Comparison of ENCODE assay signal across 8 mouse cellular contexts in the genomic region with DNA sequence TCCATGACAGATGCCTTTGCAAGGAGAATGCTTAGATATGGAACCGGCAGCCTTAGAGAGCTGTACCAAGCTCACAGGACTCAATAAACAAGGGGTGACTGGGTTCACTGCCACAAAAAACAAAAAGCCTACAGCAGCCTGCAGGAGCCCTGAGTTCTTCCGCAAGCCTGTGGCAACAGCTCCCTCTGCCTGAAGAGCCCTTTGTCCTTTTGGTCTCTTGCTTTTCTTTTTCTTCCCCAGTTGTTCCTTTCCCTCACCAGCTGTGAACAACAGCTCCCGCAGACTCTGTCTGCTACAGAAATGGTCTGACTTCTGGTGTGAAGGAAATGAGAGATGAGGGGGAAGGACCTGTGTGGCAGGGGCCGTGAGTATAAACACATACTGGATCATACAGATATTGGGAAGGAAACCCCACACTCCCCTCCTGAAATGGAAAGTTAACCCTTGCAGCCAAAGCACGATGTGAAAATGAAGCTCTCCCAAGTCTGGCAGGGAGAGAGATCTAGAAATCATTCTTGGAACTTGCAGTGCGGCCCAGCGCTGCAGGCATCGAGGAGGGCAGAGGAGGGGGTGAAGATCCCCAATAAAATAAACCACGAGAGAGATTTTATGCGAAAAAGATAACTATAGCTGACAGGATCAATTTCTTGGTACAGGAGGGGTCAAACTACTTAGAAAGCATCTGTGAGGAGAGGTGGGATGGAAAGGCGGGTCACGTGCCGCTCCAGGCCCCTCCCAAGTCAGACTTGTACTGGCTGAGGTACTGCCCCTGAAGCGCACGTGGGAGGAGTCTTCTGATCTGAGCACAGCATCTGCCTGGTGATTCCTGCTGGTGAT.
DNase-seq lines count a peak whose midpoint lies in the region; ATAC-seq and TF ChIP-seq lines count a peak whose summit lies in the region.

No protein-coding gene starts in this region.

- peak; percentile 32; the same call in 1 of the 2 replicates for TF ChIP-seq CTCF in liver, adult 2 months (IDR thresholded peaks at IDR 0.05; ENCODE audit: low read depth, low read length)
- TF ChIP-seq CTCF in midbrain, postnatal 0 days (IDR thresholded peaks at IDR 0.05), result peak; percentile 70

- H3K9ac ChIP-seq in liver, adult 2 months (ENCODE audit: low read depth, low read length), result no peak overlapping the region
- 0 out of 2 replicates have a peak overlapping the region, but pooled peaks have one; percentile 1 for H3K9ac ChIP-seq in midbrain, postnatal 0 days (replicated peaks; ENCODE audit: low read length, poor library complexity, severe bottlenecking)

- H3K79me2 ChIP-seq in liver, adult 2 months (ENCODE audit: control insufficient read depth, insufficient read depth, low read length), result no peaks in the 10 kb centered on the region

- H3K36me3 ChIP-seq in liver, adult 2 months (ENCODE audit: control insufficient read depth, insufficient read depth, low read length), result no peaks in the 10 kb centered on the region
- H3K36me3 ChIP-seq in midbrain, postnatal 0 days (ENCODE audit: insufficient read depth, low read length), result no peaks in the 10 kb centered on the region

- peaks cover 2% of the 10 kb centered on the region; the same call in 1 of the 2 replicates for H3K4me1 ChIP-seq in liver, adult 2 months (ENCODE audit: control insufficient read depth, insufficient read depth, low read length)
- H3K4me1 ChIP-seq in midbrain, postnatal 0 days (ENCODE audit: insufficient read depth, low read length), result peaks cover 12% of the 10 kb centered on the region; the same call in 1 of the 2 replicates

- ATAC-seq in midbrain, postnatal 0 days (ENCODE audit: low FRiP score), result peak; percentile 81

- peak overlapping the region; percentile 43 for H3K4me2 ChIP-seq in midbrain, postnatal 0 days (ENCODE audit: low read depth, low read length, poor library complexity, severe bottlenecking)

- DNase-seq in right cerebral cortex, adult 2 months (ENCODE audit: low spot score in 2 of 2), result peak; percentile 26 to 40
- no peak for DNase-seq in right cerebral cortex, postnatal 4 days
- DNase-seq in embryo, embryonic 9.5 days (ENCODE audit: extremely low spot score), result peak; percentile 68
- DNase-seq in heart, adult 9 months (ENCODE audit: low spot score in 2 of 2), result peak; percentile 23
- DNase-seq in kidney, adult 18-20 months, result peak; percentile 34
- DNase-seq in liver, adult 2 months (ENCODE audit: extremely low read depth, low read depth, low spot score), result peak; percentile 11
- peak; percentile 77 for DNase-seq in midbrain, postnatal 0 days (ENCODE audit: low spot score)
- peak; percentile 16 for DNase-seq in yolk sac, embryonic 10.5 days (ENCODE audit: low spot score)

- 16% methylated on average over 15 of the region's 15 CpGs for WGBS in liver, adult 2 months
- 7% methylated on average over 15 of the region's 15 CpGs for WGBS in midbrain, postnatal 0 days

- H3K27ac ChIP-seq in liver, adult 2 months (replicated peaks; ENCODE audit: insufficient read depth, low read depth, low read length), result no peak overlapping the region
- H3K27ac ChIP-seq in midbrain, postnatal 0 days (ENCODE audit: low read depth, low read length), result peak overlapping the region; percentile 65

- no peaks in the 10 kb centered on the region for H3K27me3 ChIP-seq in liver, adult 2 months (ENCODE audit: control insufficient read depth, insufficient read depth, low read length)
- no peaks in the 10 kb centered on the region for H3K27me3 ChIP-seq in midbrain, postnatal 0 days (ENCODE audit: insufficient read depth, low read length)

- H3K4me3 ChIP-seq in liver, adult 2 months (ENCODE audit: insufficient read depth, low read depth, low read length), result no peak overlapping the region
- peak overlapping the region; percentile 8; the same call in 1 of the 2 replicates for H3K4me3 ChIP-seq in midbrain, postnatal 0 days (ENCODE audit: low read depth, low read length)

- H3K9me3 ChIP-seq in midbrain, postnatal 0 days (ENCODE audit: low read length), result no peaks in the 10 kb centered on the region

- no peak for TF ChIP-seq POLR2A in liver, adult 2 months (IDR thresholded peaks at IDR 0.05; ENCODE audit: extremely low read depth, insufficient read depth, low read length)
